Mouse (Mus musculus): ENCODE data around the gene Slc5a12. TPM values are rescaled to one million over a fixed set of nuclear protein-coding genes. Genes with fewer than 3 reads are reported as not detected.

The Slc5a12 gene
- polyA plus RNA-seq, 1 experiment, result not detected

- no peaks in the 10 kb centered on the region for H3K4me1 ChIP-seq (ENCODE audit: control insufficient read depth, insufficient read depth, low read length)
- no peak overlapping the region for H3K27ac ChIP-seq (ENCODE audit: insufficient read depth, low read depth, low read length)
- no peak for TF ChIP-seq POLR2A (IDR thresholded peaks at IDR 0.05; ENCODE audit: borderline replicate concordance, low read depth, low read length)
- no peak for TF ChIP-seq CTCF (IDR thresholded peaks at IDR 0.05; ENCODE audit: low read depth, low read length)
- H3K4me3 ChIP-seq (ENCODE audit: insufficient read depth, low read length), result no peak overlapping the region
Measured at GRCm38 (mm10) chr2:110671071-110671624, 74.0 kb downstream of the Slc5a12 start.

Other genes starting within 250 kb of the Slc5a12 start
- not detected in 2 replicates for gene Fibin, start 234.1 kb upstream of the Slc5a12 start, polyA plus RNA-seq (2012; ENCODE audit: insufficient read depth, insufficient read length, missing spikeins)
- not detected in 2 replicates for gene Muc15, start 124.0 kb downstream of the Slc5a12 start, polyA plus RNA-seq (2012; ENCODE audit: insufficient read depth, insufficient read length, missing spikeins)

All from bone marrow macrophage, adult 2 months (primary cell).